Mouse (Mus musculus) spleen, adult 2 months (tissue): ENCODE measurements at regions not wholly inside any gene's neighbourhood (a gene's known extent, or its start where the extent isn't known, plus 50 kb on each side); places are given as distances from the start of the nearest gene placed in this dataset.

ENCODE experiments used
- CTCF ChIP-seq: fragments of 200-500 bp; IDR thresholded peaks from 2 replicates; pipeline ENCODE4 v1.5.1; 2011; ENCODE audit warnings: mild to moderate bottlenecking, inconsistent platforms; ENCODE audit not compliant: insufficient read depth, insufficient read length, insufficient replicate concordance; ENCODE audit errors: extremely low read depth
- POLR2A ChIP-seq: fragments of 200-500 bp; IDR thresholded peaks from 2 replicates; pipeline ENCODE4 v1.6.1; 2011; ENCODE audit warnings: low read depth, low read length, inconsistent platforms

- TF ChIP-seq CTCF, result no peak
- no peak for TF ChIP-seq POLR2A
Measured at GRCm38 (mm10) chr3:149720306-149720705, 730.0 kb upstream of the Adgrl2 start.
